ENCODE assay signal across 10 mouse cellular contexts in genomic region chr9:123773299-123773698, GRCm38 (mm10). TPM values are rescaled to one million over a fixed set of nuclear protein-coding genes. Genes with fewer than 3 reads are reported as not detected.
DNase-seq lines count a peak whose midpoint lies in the region; ATAC-seq and TF ChIP-seq lines count a peak whose summit lies in the region.
"Not testable (repeated sequence)": the region's sequence is repeated elsewhere in the genome, so short reads cannot be mapped to it uniquely, and the experiment has no call there.
"Had no signal": no experiment of that assay in that cellular context is flagged by ENCODE, and none has a peak within 500 bp of the region (broad histone marks: within the 10 kb centered on the region; RNA-seq: fewer than 3 reads in every experiment).

No protein-coding gene starts in this region.

- H3K4me3 ChIP-seq in embryonic facial prominence, embryonic 11.5 days (ENCODE audit: low read depth, low read length); spleen, adult 2 months (ENCODE audit: extremely low read depth, insufficient read depth, insufficient read length): not testable (repeated sequence)

- ATAC-seq in embryonic facial prominence, embryonic 11.5 days (replicated peaks; ENCODE audit: insufficient number of reproducible peaks, low FRiP score, low TSS enrichment, low read depth) = not testable (repeated sequence)

- not testable (repeated sequence) for H3K36me3 ChIP-seq in embryonic facial prominence, embryonic 11.5 days (replicated peaks; ENCODE audit: control insufficient read depth, insufficient read depth, low read depth, low read length); spleen, adult 2 months (ENCODE audit: control insufficient read depth, insufficient read depth, low read length)

- not testable (repeated sequence) for H3K9me3 ChIP-seq in embryonic facial prominence, embryonic 11.5 days (replicated peaks; ENCODE audit: control insufficient read depth, low read length)

- H3K4me1 ChIP-seq in embryonic facial prominence, embryonic 11.5 days (ENCODE audit: control insufficient read depth, insufficient read depth, low read length); spleen, adult 2 months (ENCODE audit: control insufficient read depth, insufficient read depth, insufficient read length): not testable (repeated sequence)

- peak; percentile 18; the same call in 1 of the 2 replicates for TF ChIP-seq CTCF in brain, embryonic 14.5 days (IDR thresholded peaks at IDR 0.05; ENCODE audit: borderline replicate concordance, extremely low read depth, insufficient read depth, insufficient read length)
- peak; percentile 38; the same call in 1 of the 2 replicates for TF ChIP-seq CTCF in spleen, adult 2 months (IDR thresholded peaks at IDR 0.05; ENCODE audit: extremely low read depth, insufficient read depth, insufficient read length, insufficient replicate concordance)

- TF ChIP-seq POLR2A in brain, embryonic 14.5 days (IDR thresholded peaks at IDR 0.05; ENCODE audit: borderline replicate concordance, extremely low read depth, insufficient read depth, insufficient read length, poor library complexity, severe bottlenecking); spleen, adult 2 months (IDR thresholded peaks at IDR 0.05; ENCODE audit: low read depth, low read length): not testable (repeated sequence)

- not testable (repeated sequence) for H3K27ac ChIP-seq in embryonic facial prominence, embryonic 11.5 days (replicated peaks; ENCODE audit: low read depth, low read length); spleen, adult 2 months (ENCODE audit: insufficient read depth, low read length)

- 33% methylated on average over 2 of the region's 2 CpGs for WGBS in embryonic facial prominence, embryonic 11.5 days
- 65% methylated on average over 2 of the region's 2 CpGs for WGBS in spleen, adult 2 months

- H3K27me3 ChIP-seq in embryonic facial prominence, embryonic 11.5 days (ENCODE audit: control insufficient read depth, insufficient read depth, low read length); spleen, adult 2 months (ENCODE audit: control insufficient read depth, insufficient read depth, low read length): not testable (repeated sequence)

- peak; percentile 38 for DNase-seq in CD4-positive helper T cell, adult 2 months (ENCODE audit: low read depth, low spot score)
- peak; percentile 45 for DNase-seq in NIH3T3 (ENCODE audit: low read depth)
- not testable (repeated sequence) for DNase-seq in brain, embryonic 14.5 days (ENCODE audit: low read depth)
- peak; percentile 20 for DNase-seq in embryonic facial prominence, embryonic 11.5 days (ENCODE audit: low spot score)
- peak; percentile 15 for DNase-seq in kidney, postnatal 10 days
- peak; percentile 39 for DNase-seq in lung, postnatal 36 days
- DNase-seq in spleen, adult 2 months (ENCODE audit: low read depth in 1 of 2, low spot score in 2 of 2) = peak in 1 of 2 experiments; percentile 38
- peak; percentile 74 for DNase-seq in thymus, postnatal 4 days

- H3K4me2 ChIP-seq in embryonic facial prominence, embryonic 11.5 days (ENCODE audit: low read depth, low read length) = not testable (repeated sequence)

- not testable (repeated sequence) for H3K9ac ChIP-seq in embryonic facial prominence, embryonic 11.5 days (replicated peaks; ENCODE audit: low read length)

RNA-seq across cellular contexts. Expression of gene Cxcr6, which starts 33.0 kb away (rescaled TPM):
- 0.04 TPM in 1 of 2 replicates, not detected in the other for polyA plus RNA-seq in brain, embryonic 14.5 days (2012; rRNA removed)
- polyA plus RNA-seq in embryonic facial prominence, embryonic 11.5 days (2014; fragmentation: Nextera tagmentation; extraction: Ambion mirVana) = 0.18 TPM in 1 of 2 replicates, not detected in the other
- 4.2 and 5.2 TPM in 2 replicates for polyA plus RNA-seq in spleen, adult 2 months (2012; rRNA removed)
- polyA plus RNA-seq: cortical plate, adult 2 months; erythroblast, embryonic 14.5 days had no signal

RNA-seq across cellular contexts. Expression of gene Lztfl1, which starts 55.8 kb away (rescaled TPM):
- 19.1 and 19.5 TPM in 2 replicates for polyA plus RNA-seq in brain, embryonic 14.5 days (2012; rRNA removed)
- polyA plus RNA-seq in embryonic facial prominence, embryonic 11.5 days (2014; fragmentation: Nextera tagmentation; extraction: Ambion mirVana) = 56.1 and 60.1 TPM in 2 replicates
- polyA plus RNA-seq in spleen, adult 2 months (2012; rRNA removed) = 1.00 and 1.4 TPM in 2 replicates
